Mouse (Mus musculus): ENCODE measurements around the gene Pam. TPM values are rescaled to one million over a fixed set of nuclear protein-coding genes. Genes with fewer than 3 reads are reported as not detected.

Pam gene
- polyA plus RNA-seq, 1 experiment = 78.7 TPM

- TF ChIP-seq POLR2A (IDR thresholded peaks at IDR 0.05; ENCODE audit: low read depth, low read length) (no peak), CTCF (IDR thresholded peaks at IDR 0.05; ENCODE audit: borderline replicate concordance, insufficient read depth, low read length) (no peak)
- H3K4me3 ChIP-seq (ENCODE audit: insufficient read depth, low read length) = no peak overlapping the region
- H3K27ac ChIP-seq (ENCODE audit: insufficient read depth, low read length) = no peak overlapping the region
- H3K4me1 ChIP-seq (ENCODE audit: control insufficient read depth, insufficient read depth, low read length) = peaks cover 11% of the 10 kb centered on the region
Observed at GRCm38 (mm10) chr1:98083508-98083907, 11.9 kb downstream of the Pam start.

DNA sequence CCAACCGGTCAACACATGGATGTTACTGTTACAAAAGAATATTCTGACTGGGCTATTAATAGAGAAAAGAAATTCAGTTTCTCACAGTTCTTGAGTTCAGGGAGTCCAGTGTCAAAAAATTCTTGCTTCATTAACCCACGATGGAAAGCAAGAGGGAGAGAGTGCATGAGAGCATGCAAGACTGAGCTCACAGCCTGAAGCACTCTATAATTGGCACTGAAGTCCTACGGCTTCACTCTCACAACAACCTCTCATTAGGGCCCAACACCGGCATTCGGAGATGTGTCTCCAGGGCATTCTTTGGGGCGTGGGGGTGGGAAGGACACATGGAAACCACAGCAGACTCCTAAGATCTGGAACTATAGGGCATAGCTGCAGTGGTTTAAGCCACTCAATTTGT, 12.5 kb downstream of the Pam start:
- Histone ChIP-seq H3K27ac (ENCODE audit: insufficient read depth, low read length) (no peak overlapping the region), H3K4me3 (ENCODE audit: insufficient read depth, low read length) (no peak overlapping the region), H3K4me1 (ENCODE audit: control insufficient read depth, insufficient read depth, low read length) (peaks cover 11% of the 10 kb centered on the region)
- no peak for TF ChIP-seq CTCF (IDR thresholded peaks at IDR 0.05; ENCODE audit: borderline replicate concordance, insufficient read depth, low read length)
- no peak for TF ChIP-seq POLR2A (IDR thresholded peaks at IDR 0.05; ENCODE audit: low read depth, low read length)

DNA sequence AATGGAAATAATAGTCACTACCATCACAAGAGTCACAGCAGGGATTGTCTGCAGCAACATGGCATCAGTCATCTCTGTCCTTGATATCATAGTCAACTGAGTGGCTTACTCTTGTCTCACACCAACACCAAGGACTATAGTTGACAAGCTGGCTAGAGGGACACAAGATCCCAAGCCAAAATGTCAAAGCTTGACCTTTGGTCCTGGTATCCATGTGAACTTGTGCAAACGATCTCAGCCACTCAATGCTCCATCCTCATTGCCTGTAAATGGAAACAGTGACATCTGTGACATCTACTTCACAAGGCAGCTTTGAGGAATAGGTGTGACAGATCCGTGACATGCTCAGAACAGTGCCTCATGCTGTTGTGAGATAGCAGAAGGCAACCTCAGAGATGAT, 15.0 kb downstream of the Pam start:
- Histone ChIP-seq H3K27ac (ENCODE audit: insufficient read depth, low read length) (no peak overlapping the region), H3K4me3 (ENCODE audit: insufficient read depth, low read length) (no peak overlapping the region), H3K4me1 (ENCODE audit: control insufficient read depth, insufficient read depth, low read length) (peaks cover 11% of the 10 kb centered on the region)
- TF ChIP-seq POLR2A (IDR thresholded peaks at IDR 0.05; ENCODE audit: low read depth, low read length) (no peak), CTCF (IDR thresholded peaks at IDR 0.05; ENCODE audit: borderline replicate concordance, insufficient read depth, low read length) (no peak)

GRCm38 (mm10) chr1:98079640-98080039, 15.8 kb downstream of the Pam start:
- Histone ChIP-seq H3K4me3 (ENCODE audit: insufficient read depth, low read length) (no peak overlapping the region), H3K4me1 (ENCODE audit: control insufficient read depth, insufficient read depth, low read length) (peaks cover 9% of the 10 kb centered on the region), H3K27ac (ENCODE audit: insufficient read depth, low read length) (peak overlapping the region; percentile 74; the same call in 1 of the 2 replicates)
- TF ChIP-seq CTCF (IDR thresholded peaks at IDR 0.05; ENCODE audit: borderline replicate concordance, insufficient read depth, low read length) (no peak), POLR2A (IDR thresholded peaks at IDR 0.05; ENCODE audit: low read depth, low read length) (no peak)

DNA sequence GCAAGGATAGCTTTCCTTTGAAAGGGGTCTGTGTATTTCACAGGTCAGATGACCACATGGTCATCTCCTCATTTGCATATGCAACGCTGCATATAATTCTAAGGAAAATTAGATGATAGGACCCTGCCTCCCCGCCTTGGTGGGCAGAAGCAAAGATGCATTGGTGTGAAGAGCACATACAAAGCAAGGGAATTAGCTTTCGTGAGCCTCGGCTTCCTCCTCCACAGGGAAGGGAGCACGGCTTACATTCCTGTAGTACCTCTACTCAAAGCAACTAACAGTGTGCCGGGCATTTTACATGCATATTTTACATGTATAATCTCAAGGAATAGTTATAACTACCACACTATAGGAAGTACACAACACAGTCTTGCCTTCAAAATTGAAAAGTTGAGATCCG, 16.7 kb downstream of the Pam start:
- peaks cover 5% of the 10 kb centered on the region; the same call in 1 of the 2 replicates for H3K4me1 ChIP-seq (ENCODE audit: control insufficient read depth, insufficient read depth, low read length)
- no peak overlapping the region for H3K27ac ChIP-seq (ENCODE audit: insufficient read depth, low read length)
- TF ChIP-seq POLR2A (IDR thresholded peaks at IDR 0.05; ENCODE audit: low read depth, low read length) = no peak
- TF ChIP-seq CTCF (IDR thresholded peaks at IDR 0.05; ENCODE audit: borderline replicate concordance, insufficient read depth, low read length) = no peak
- no peak overlapping the region for H3K4me3 ChIP-seq (ENCODE audit: insufficient read depth, low read length)

DNA sequence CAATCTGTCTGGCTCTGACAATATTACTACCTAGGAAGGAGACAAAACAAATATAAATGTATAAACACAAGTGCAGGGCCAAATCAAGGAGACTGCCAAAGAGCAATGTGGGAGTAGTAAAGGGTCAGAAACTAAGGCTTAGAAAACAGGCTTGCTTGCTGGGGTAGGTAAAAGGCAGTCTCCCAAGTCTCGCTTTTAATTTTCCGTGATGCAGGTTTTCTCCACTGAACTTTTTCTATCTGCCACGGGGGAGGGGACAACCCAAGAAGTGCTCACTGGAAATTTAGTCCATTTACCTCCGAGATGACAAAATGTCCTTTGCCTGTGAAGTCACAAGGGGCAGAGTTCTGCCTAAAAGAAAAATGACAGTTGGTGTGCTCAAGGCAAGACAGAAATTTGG, 21.6 kb downstream of the Pam start:
- Histone ChIP-seq H3K27ac (ENCODE audit: insufficient read depth, low read length) (no peak overlapping the region), H3K4me3 (ENCODE audit: insufficient read depth, low read length) (no peak overlapping the region), H3K4me1 (ENCODE audit: control insufficient read depth, insufficient read depth, low read length) (no peaks in the 10 kb centered on the region)
- TF ChIP-seq CTCF (IDR thresholded peaks at IDR 0.05; ENCODE audit: borderline replicate concordance, insufficient read depth, low read length) = no peak
- no peak for TF ChIP-seq POLR2A (IDR thresholded peaks at IDR 0.05; ENCODE audit: low read depth, low read length)

- Histone ChIP-seq H3K4me1 (ENCODE audit: control insufficient read depth, insufficient read depth, low read length) (no peaks in the 10 kb centered on the region), H3K4me3 (ENCODE audit: insufficient read depth, low read length) (no peak overlapping the region), H3K27ac (ENCODE audit: insufficient read depth, low read length) (no peak overlapping the region)
- TF ChIP-seq POLR2A (IDR thresholded peaks at IDR 0.05; ENCODE audit: low read depth, low read length) (no peak), CTCF (IDR thresholded peaks at IDR 0.05; ENCODE audit: borderline replicate concordance, insufficient read depth, low read length) (no peak)
Observed at GRCm38 (mm10) chr1:98073127-98073526, 22.3 kb downstream of the Pam start.

DNA sequence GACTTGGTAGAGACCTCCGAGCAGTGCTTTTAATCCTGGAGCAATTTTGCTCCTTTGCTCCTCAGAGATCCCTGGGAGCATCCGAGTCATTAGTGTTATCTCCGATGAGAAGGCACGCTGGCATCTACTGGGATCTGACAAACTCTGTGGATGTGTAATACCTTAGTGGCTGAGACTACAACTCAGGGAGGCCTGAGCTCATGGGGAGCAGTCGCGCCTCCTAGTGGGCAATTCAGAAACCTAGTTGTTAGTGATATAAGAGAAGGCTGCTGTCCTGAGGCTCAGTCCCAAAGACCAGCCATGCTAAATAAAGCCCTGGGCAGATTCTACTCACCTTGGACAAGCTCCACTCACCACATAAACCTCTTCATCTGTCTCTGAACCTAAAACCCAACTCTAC, 23.4 kb downstream of the Pam start:
- no peak overlapping the region for H3K4me3 ChIP-seq (ENCODE audit: insufficient read depth, low read length)
- no peaks in the 10 kb centered on the region for H3K4me1 ChIP-seq (ENCODE audit: control insufficient read depth, insufficient read depth, low read length)
- no peak overlapping the region for H3K27ac ChIP-seq (ENCODE audit: insufficient read depth, low read length)
- no peak for TF ChIP-seq CTCF (IDR thresholded peaks at IDR 0.05; ENCODE audit: borderline replicate concordance, insufficient read depth, low read length)

DNA sequence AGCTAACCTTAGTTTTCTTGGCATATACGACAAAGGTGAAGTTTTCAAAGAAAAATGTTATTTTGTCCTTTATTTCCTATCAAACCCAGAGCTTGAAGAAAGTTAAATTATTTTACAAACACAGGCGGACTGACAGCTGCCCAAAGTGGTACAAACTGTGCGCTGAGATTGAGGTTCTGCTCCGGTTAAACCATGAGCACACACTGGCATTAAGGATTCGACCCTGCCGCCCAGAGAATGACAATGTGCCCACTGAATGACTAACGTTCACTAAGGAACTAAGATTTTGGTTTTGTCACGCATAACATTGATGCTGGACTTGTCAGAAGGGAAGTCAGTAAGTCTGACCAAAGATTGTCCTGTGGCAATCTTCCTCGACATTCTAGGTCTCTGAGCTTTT, 24.0 kb downstream of the Pam start:
- H3K4me1 ChIP-seq (ENCODE audit: control insufficient read depth, insufficient read depth, low read length) = no peaks in the 10 kb centered on the region
- TF ChIP-seq POLR2A (IDR thresholded peaks at IDR 0.05; ENCODE audit: low read depth, low read length) = no peak
- TF ChIP-seq CTCF (IDR thresholded peaks at IDR 0.05; ENCODE audit: borderline replicate concordance, insufficient read depth, low read length) = no peak
- H3K27ac ChIP-seq (ENCODE audit: insufficient read depth, low read length) = no peak overlapping the region
- no peak overlapping the region for H3K4me3 ChIP-seq (ENCODE audit: insufficient read depth, low read length)

DNA sequence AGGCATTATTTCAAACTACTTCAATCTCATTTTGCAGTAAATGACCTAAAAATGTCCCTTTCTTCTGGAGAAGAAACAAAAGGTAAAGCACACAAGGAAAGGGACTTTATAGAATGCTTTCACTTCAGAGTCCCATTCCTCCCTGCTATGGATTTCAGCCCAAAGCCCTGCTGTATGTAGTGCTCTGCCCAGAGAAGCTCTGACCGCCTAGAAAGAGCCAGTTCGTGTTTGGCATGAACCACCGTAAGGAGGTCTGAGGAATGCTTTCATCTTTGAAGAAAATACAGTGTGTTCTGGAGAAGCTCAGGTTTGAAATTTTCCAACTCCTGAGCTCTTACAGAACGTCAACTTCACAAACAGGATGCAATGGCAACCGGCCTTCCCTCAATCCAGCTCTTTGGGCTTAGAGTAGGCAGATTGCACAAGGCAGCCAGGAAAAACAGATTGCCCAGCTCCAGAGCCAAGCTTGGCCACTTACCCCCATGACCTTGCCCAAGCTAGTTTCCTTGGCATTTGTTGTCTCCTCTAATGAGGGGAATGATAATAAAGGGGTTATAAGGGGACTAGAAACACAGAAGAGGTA, 24.6 kb downstream of the Pam start:
- Histone ChIP-seq H3K27ac (ENCODE audit: insufficient read depth, low read length) (no peak overlapping the region), H3K4me1 (ENCODE audit: control insufficient read depth, insufficient read depth, low read length) (no peaks in the 10 kb centered on the region)

GRCm38 (mm10) chr1:98068177-98068576, 27.3 kb downstream of the Pam start:
- Histone ChIP-seq H3K4me3 (ENCODE audit: insufficient read depth, low read length) (no peak overlapping the region), H3K4me1 (ENCODE audit: control insufficient read depth, insufficient read depth, low read length) (no peaks in the 10 kb centered on the region), H3K27ac (ENCODE audit: insufficient read depth, low read length) (no peak overlapping the region)
- no peak for TF ChIP-seq POLR2A (IDR thresholded peaks at IDR 0.05; ENCODE audit: low read depth, low read length)
- no peak for TF ChIP-seq CTCF (IDR thresholded peaks at IDR 0.05; ENCODE audit: borderline replicate concordance, insufficient read depth, low read length)

More for the DNA sequence above, 24.6 kb downstream of the Pam start:
- no peak overlapping the region for H3K4me3 ChIP-seq (ENCODE audit: insufficient read depth, low read length)
- TF ChIP-seq POLR2A (IDR thresholded peaks at IDR 0.05; ENCODE audit: low read depth, low read length) (no peak), CTCF (IDR thresholded peaks at IDR 0.05; ENCODE audit: borderline replicate concordance, insufficient read depth, low read length) (no peak)

Data from embryonic fibroblast, embryonic 13.5 days (primary cell).